Comparison of ENCODE assay signal across 22 mouse cellular contexts in the genomic region with DNA sequence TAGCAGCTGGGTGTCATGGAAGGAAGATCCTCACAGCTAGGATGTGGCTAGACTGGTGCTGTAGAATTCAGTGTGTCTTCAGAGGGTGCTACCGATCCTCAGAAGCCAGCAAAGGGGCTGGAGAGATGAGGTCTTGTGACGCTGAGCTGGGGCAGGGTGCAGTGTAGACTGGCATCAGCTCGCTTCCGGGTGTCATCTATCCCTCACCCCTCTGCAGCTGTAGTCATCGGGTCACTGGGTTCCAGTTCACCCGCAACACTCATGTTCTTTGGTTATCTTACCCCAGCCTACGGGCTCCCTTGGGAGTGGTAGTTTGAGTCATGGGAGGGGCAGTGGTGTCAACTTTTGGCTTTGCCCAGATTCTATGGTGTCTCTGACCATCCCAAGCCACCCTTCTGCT. TPM values are rescaled to one million over a fixed set of nuclear protein-coding genes. Genes with fewer than 3 reads are reported as not detected.
"Had no signal": no experiment of that assay in that cellular context is flagged by ENCODE, and none has a peak within 500 bp of the region (broad histone marks: within the 10 kb centered on the region; RNA-seq: fewer than 3 reads in every experiment).

No protein-coding gene starts in this region.

- DNase-seq: retina, postnatal 1 day; right cerebral cortex, adult 18-20 months; right cerebral cortex, postnatal 14 days; right cerebral cortex, postnatal 25 days; right cerebral cortex, postnatal 4 days; spleen, adult 18-20 months; thymus, adult 18-20 months; thymus, adult 2 months; thymus, postnatal 14 days; thymus, postnatal 25 days; thymus, postnatal 36 days; thymus, postnatal 4 days had no signal

- H3K9ac ChIP-seq: neural tube, embryonic 15.5 days; stomach, embryonic 15.5 days had no signal

- H3K4me3 ChIP-seq: neural tube, embryonic 15.5 days; stomach, embryonic 15.5 days had no signal

- H3K36me3 ChIP-seq: neural tube, embryonic 15.5 days; stomach, embryonic 15.5 days had no signal

- H3K4me1 ChIP-seq: neural tube, embryonic 15.5 days; stomach, embryonic 15.5 days had no signal

- H3K9me3 ChIP-seq: neural tube, embryonic 15.5 days; stomach, embryonic 15.5 days had no signal

- H3K27me3 ChIP-seq: neural tube, embryonic 15.5 days; stomach, embryonic 15.5 days had no signal

- H3K4me2 ChIP-seq: neural tube, embryonic 15.5 days; stomach, embryonic 15.5 days had no signal

- H3K27ac ChIP-seq: neural tube, embryonic 15.5 days; stomach, embryonic 15.5 days; stomach, postnatal 0 days had no signal

RNA-seq across cellular contexts. Expression of a gene that starts 2.0 kb away (rescaled TPM):
- total RNA-seq: neutrophil, adult 5-6 weeks had no signal
- polyA plus RNA-seq: neural tube, embryonic 14.5 days; small intestine, adult 2 months; spleen, adult 2 months; stomach, embryonic 14.5 days; stomach, embryonic 15.5 days; stomach, postnatal 0 days; thymus, postnatal 0 days; urinary bladder, adult 2 months had no signal

RNA-seq across cellular contexts. Expression of a gene that starts 13.4 kb away (rescaled TPM):
- total RNA-seq: neutrophil, adult 5-6 weeks had no signal
